28 mouse cellular contexts compared by ENCODE assay signal in genomic region chr17:51526021-51526420, GRCm38 (mm10).
DNase-seq lines count a peak whose midpoint lies in the region; ATAC-seq lines count a peak whose summit lies in the region.
"Had no signal": no experiment of that assay in that cellular context is flagged by ENCODE, and none has a peak within 500 bp of the region (broad histone marks: within the 10 kb centered on the region; RNA-seq: fewer than 3 reads in every experiment).

No protein-coding gene starts in this region.

- 43% methylated on average over 4 of the region's 4 CpGs for WGBS in forebrain, embryonic 15.5 days
- 43% methylated on average over 4 of the region's 4 CpGs for WGBS in forebrain, embryonic 10.5 days
- WGBS in midbrain, embryonic 13.5 days: 49% methylated on average over 4 of the region's 4 CpGs
- WGBS in midbrain, embryonic 10.5 days: 54% methylated on average over 4 of the region's 4 CpGs
- WGBS in neural tube, embryonic 12.5 days: 61% methylated on average over 4 of the region's 4 CpGs

- H3K9me3 ChIP-seq in forebrain, embryonic 15.5 days: no peaks in the 10 kb centered on the region
- H3K9me3 ChIP-seq in forebrain, embryonic 10.5 days: no peaks in the 10 kb centered on the region
- H3K9me3 ChIP-seq in midbrain, embryonic 13.5 days: no peaks in the 10 kb centered on the region
- H3K9me3 ChIP-seq in midbrain, embryonic 10.5 days (replicated peaks): no peaks in the 10 kb centered on the region
- H3K9me3 ChIP-seq in neural tube, embryonic 12.5 days: no peaks in the 10 kb centered on the region
- H3K9me3 ChIP-seq: embryonic facial prominence, embryonic 12.5 days; embryonic facial prominence, embryonic 15.5 days; heart, embryonic 10.5 days; heart, embryonic 13.5 days; hindbrain, embryonic 13.5 days had no signal

- intact Hi-C loops in left cerebral cortex, postnatal 4 days (cut with DNase I): no loop called here

- H3K27ac ChIP-seq in forebrain, embryonic 15.5 days (replicated peaks): no peak overlapping the region
- H3K27ac ChIP-seq in forebrain, embryonic 10.5 days: no peak overlapping the region
- no peak overlapping the region for H3K27ac ChIP-seq in midbrain, embryonic 13.5 days
- no peak overlapping the region for H3K27ac ChIP-seq in midbrain, embryonic 10.5 days (replicated peaks)
- no peak overlapping the region for H3K27ac ChIP-seq in neural tube, embryonic 12.5 days
- H3K27ac ChIP-seq: embryonic facial prominence, embryonic 12.5 days; embryonic facial prominence, embryonic 15.5 days; heart, adult 2 months; heart, embryonic 10.5 days; heart, embryonic 13.5 days; hindbrain, embryonic 13.5 days; hindbrain, postnatal 0 days had no signal

- 0 out of 2 replicates have a peak, but pooled peaks have one; percentile 46 for ATAC-seq in forebrain, embryonic 15.5 days (replicated peaks)
- peak; percentile 50; the same call in 1 of the 2 replicates for ATAC-seq in midbrain, embryonic 13.5 days
- ATAC-seq in neural tube, embryonic 12.5 days (ENCODE audit: low FRiP score, low read depth): 0 out of 2 replicates have a peak, but pooled peaks have one; percentile 29
- ATAC-seq: forebrain, embryonic 14.5 days; hindbrain, postnatal 0 days; inflammation-experienced regulatory T-cells, adult 6 months; Patski had no signal

- H3K9ac ChIP-seq in forebrain, embryonic 15.5 days (replicated peaks): no peak overlapping the region
- no peak overlapping the region for H3K9ac ChIP-seq in midbrain, embryonic 13.5 days (replicated peaks)
- H3K9ac ChIP-seq in neural tube, embryonic 12.5 days: no peak overlapping the region
- H3K9ac ChIP-seq: embryonic facial prominence, embryonic 12.5 days; embryonic facial prominence, embryonic 15.5 days; heart, embryonic 13.5 days; hindbrain, embryonic 13.5 days had no signal

- no peaks in the 10 kb centered on the region for H3K4me1 ChIP-seq in forebrain, embryonic 15.5 days
- H3K4me1 ChIP-seq in forebrain, embryonic 10.5 days: peaks cover 6% of the 10 kb centered on the region; the same call in 1 of the 2 replicates
- H3K4me1 ChIP-seq in midbrain, embryonic 13.5 days (replicated peaks): peaks cover 11% of the 10 kb centered on the region
- peaks cover 5% of the 10 kb centered on the region; the same call in 1 of the 2 replicates for H3K4me1 ChIP-seq in midbrain, embryonic 10.5 days
- H3K4me1 ChIP-seq in neural tube, embryonic 12.5 days: no peaks in the 10 kb centered on the region
- H3K4me1 ChIP-seq: embryonic facial prominence, embryonic 15.5 days; heart, embryonic 10.5 days; heart, embryonic 13.5 days had no signal

- H3K27me3 ChIP-seq in forebrain, embryonic 15.5 days: no peaks in the 10 kb centered on the region
- H3K27me3 ChIP-seq in forebrain, embryonic 10.5 days (ENCODE audit: poor library complexity, severe bottlenecking): no peaks in the 10 kb centered on the region
- H3K27me3 ChIP-seq in midbrain, embryonic 13.5 days: no peaks in the 10 kb centered on the region
- H3K27me3 ChIP-seq in midbrain, embryonic 10.5 days (ENCODE audit: low read depth, poor library complexity, severe bottlenecking): no peaks in the 10 kb centered on the region
- H3K27me3 ChIP-seq in neural tube, embryonic 12.5 days (replicated peaks): no peaks in the 10 kb centered on the region
- H3K27me3 ChIP-seq: CH12.LX; embryonic facial prominence, embryonic 12.5 days; embryonic facial prominence, embryonic 15.5 days; heart, embryonic 13.5 days; hindbrain, embryonic 13.5 days had no signal

- no peak for DNase-seq in forebrain, embryonic 10.5 days (ENCODE audit: extremely low spot score, low spot score)
- no peak for DNase-seq in midbrain, embryonic 10.5 days (ENCODE audit: low spot score)
- no peak for DNase-seq in neural tube, embryonic 10.5 days (ENCODE audit: extremely low spot score, low spot score)
- no peak for DNase-seq in left cerebral cortex, postnatal 4 days
- DNase-seq: adrenal gland, postnatal 10 days; adrenal gland, postnatal 36 days; B cell, adult 2 months; cerebellum, adult 11 months; cerebellum, adult 2 months; cerebellum, adult 9-11 months; cerebellum, postnatal 25 days; gastrocnemius, postnatal 25 days; heart, adult 2 months; heart, postnatal 14 days had no signal

- H3K36me3 ChIP-seq in forebrain, embryonic 15.5 days: no peaks in the 10 kb centered on the region
- no peaks in the 10 kb centered on the region for H3K36me3 ChIP-seq in forebrain, embryonic 10.5 days (replicated peaks)
- H3K36me3 ChIP-seq in midbrain, embryonic 13.5 days: no peaks in the 10 kb centered on the region
- H3K36me3 ChIP-seq in midbrain, embryonic 10.5 days: no peaks in the 10 kb centered on the region
- no peaks in the 10 kb centered on the region for H3K36me3 ChIP-seq in neural tube, embryonic 12.5 days
- H3K36me3 ChIP-seq: embryonic facial prominence, embryonic 12.5 days; embryonic facial prominence, embryonic 15.5 days; G1E; heart, embryonic 10.5 days; heart, embryonic 13.5 days; hindbrain, embryonic 13.5 days had no signal

- H3K4me3 ChIP-seq in forebrain, embryonic 15.5 days: no peak overlapping the region
- H3K4me3 ChIP-seq in forebrain, embryonic 10.5 days: no peak overlapping the region
- H3K4me3 ChIP-seq in midbrain, embryonic 13.5 days (replicated peaks): no peak overlapping the region
- H3K4me3 ChIP-seq in midbrain, embryonic 10.5 days: no peak overlapping the region
- no peak overlapping the region for H3K4me3 ChIP-seq in neural tube, embryonic 12.5 days
- H3K4me3 ChIP-seq: embryonic facial prominence, embryonic 12.5 days; embryonic facial prominence, embryonic 15.5 days; heart, adult 2 months; heart, embryonic 10.5 days; heart, embryonic 13.5 days; hindbrain, embryonic 13.5 days had no signal

- no peak overlapping the region for H3K4me2 ChIP-seq in forebrain, embryonic 15.5 days (replicated peaks)
- H3K4me2 ChIP-seq in midbrain, embryonic 13.5 days (replicated peaks): no peak overlapping the region
- no peak overlapping the region for H3K4me2 ChIP-seq in neural tube, embryonic 12.5 days (replicated peaks)
- H3K4me2 ChIP-seq: embryonic facial prominence, embryonic 12.5 days; embryonic facial prominence, embryonic 15.5 days; heart, embryonic 13.5 days; hindbrain, embryonic 13.5 days had no signal
